Mouse (Mus musculus): ENCODE results near the gene Sec14l2. TPM values are rescaled to one million over a fixed set of nuclear protein-coding genes. Genes with fewer than 3 reads are reported as not detected.

Sec14l2 gene
- 9.1 and 11.0 TPM in 2 replicates for polyA plus RNA-seq (2015; fragmentation: Nextera tagmentation; extraction: Ambion mirVana)

DNA sequence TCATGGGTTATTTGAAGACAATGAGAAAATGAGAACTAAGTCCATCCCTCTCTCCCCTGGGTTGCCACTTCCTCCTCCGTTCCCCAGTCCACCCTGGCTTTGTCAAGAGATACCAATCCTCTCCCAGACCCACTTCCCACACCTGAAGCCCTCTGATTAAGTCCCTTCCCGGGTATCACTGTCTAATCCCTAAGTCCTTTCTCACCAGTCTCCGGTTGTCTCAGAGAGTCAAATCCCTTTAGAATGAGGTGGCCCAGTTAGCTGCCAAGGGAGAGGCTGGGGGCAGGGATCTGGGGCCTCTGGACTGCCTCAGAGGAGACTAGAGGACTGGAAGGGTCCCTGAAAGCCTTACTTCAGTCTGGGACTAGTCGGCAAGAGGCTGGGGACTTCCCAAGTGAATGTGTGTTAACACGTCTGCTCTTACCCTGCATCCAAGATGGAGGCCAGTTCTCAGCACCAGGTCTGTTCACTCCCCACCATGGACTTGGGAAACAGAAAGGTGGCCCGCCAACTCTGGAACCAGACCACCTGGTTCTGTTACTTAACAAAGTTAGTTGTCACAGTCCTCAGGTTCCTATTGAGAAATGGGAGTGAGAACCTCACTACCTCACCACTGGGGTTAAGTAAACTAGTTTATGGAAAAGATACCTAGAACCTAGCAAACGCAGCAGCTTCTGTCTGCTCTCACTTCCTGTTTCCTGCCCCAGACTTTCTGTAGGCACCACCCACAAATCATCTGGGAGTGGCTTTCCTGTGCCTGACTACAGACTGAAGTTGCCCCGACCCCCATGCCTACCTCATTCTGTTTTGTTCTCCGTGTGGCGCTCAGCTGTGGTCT, at the start of gene Sec14l2:
Sec14l2 (minus strand) TSS at position 674 of the 838 bp plus-strand sequence.
- peak within 1 kb of the TSS; percentile 31 for H3K4me2 ChIP-seq

DNA sequence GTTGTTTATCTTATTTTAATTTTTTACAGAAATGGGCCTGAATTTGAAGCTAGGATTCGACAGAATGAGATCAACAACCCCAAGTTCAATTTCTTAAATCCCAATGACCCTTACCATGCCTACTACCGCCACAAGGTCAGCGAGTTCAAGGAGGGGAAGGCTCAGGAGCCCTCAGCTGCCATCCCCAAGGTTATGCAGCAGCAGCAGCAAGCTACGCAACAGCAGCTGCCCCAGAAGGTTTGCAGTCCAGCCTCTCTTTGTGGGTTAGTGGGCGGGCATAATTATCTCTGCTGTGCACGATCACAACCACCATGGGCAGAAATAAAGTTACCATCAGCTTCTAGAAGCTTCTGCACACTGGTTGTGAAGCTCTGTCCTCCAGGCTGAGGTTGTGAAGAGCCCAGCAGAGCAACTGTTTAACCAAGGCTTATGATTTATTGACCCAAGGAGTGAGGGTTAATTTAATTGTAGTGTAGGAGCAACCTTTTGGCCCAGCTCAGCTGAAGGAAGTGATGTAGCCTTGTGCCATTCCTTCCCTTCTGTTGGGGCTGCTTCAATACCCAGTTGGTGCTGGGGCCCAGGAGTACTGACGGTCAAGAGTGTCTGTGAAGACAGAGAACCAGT, 43.4 kb upstream of the Sec14l2 start:
- Histone ChIP-seq H3K4me2 (no peak overlapping the region), H3K9ac (no peak overlapping the region), H3K36me3 (replicated peaks) (peaks cover 99% of the 10 kb centered on the region), H3K27ac (replicated peaks) (no peak overlapping the region), H3K9me3 (replicated peaks) (no peaks in the 10 kb centered on the region), H3K27me3 (no peaks in the 10 kb centered on the region), H3K4me1 (replicated peaks) (peaks cover 30% of the 10 kb centered on the region), H3K4me3 (replicated peaks) (no peak overlapping the region)
- 69% methylated on average over 7 of the region's 7 CpGs for WGBS (ENCODE audit: insufficient replicate concordance)
- no peak for ATAC-seq (ENCODE audit: insufficient read depth)

More for the DNA sequence above, at the start of gene Sec14l2:
- WGBS (ENCODE audit: insufficient replicate concordance): 38% methylated on average over 10 of the region's 10 CpGs
- Histone ChIP-seq H3K4me3 (replicated peaks) (0 out of 2 replicates have a peak within 1 kb of the TSS, but pooled peaks have one; percentile 0), H3K9me3 (replicated peaks) (no peaks in the 10 kb centered on the region), H3K27ac (replicated peaks) (peak within 1 kb of the TSS; percentile 24; the same call in 1 of the 2 replicates), H3K36me3 (replicated peaks) (no peaks in the 10 kb centered on the region), H3K27me3 (peaks cover 37% of the 10 kb centered on the region), H3K9ac (0 out of 2 replicates have a peak within 1 kb of the TSS, but pooled peaks have one; percentile 6), H3K4me1 (replicated peaks) (peaks cover 39% of the 10 kb centered on the region)
- no peak for ATAC-seq (ENCODE audit: insufficient read depth)

DNA sequence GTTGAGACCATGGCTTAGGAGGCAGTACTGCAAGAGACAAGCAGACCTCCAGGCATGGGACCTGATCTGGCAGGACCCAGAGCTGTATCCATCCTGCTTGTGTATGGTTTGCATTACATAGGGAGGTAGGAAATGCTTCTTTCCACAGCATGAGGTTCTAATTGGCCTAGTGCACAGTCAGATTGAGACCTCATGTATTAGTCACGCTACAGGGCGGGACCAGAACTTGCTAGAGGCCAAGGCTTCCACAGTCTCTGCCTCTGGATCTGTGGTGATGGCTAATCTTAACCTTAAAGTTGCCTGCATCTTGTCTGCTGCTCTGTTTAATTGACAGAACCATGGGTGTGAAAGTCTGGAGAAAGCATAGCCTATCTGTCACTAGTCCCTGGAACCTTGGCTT, 41.5 kb upstream of the Sec14l2 start:
- Histone ChIP-seq H3K4me3 (replicated peaks) (no peak overlapping the region), H3K4me2 (no peak overlapping the region), H3K36me3 (replicated peaks) (peaks cover 87% of the 10 kb centered on the region), H3K27me3 (no peaks in the 10 kb centered on the region), H3K27ac (replicated peaks) (no peak overlapping the region), H3K9me3 (replicated peaks) (no peaks in the 10 kb centered on the region), H3K9ac (no peak overlapping the region), H3K4me1 (replicated peaks) (peaks cover 44% of the 10 kb centered on the region)
- 84% methylated on average over 2 of the region's 2 CpGs for WGBS (ENCODE audit: insufficient replicate concordance)
- ATAC-seq (ENCODE audit: insufficient read depth): no peak

GRCm38 (mm10) chr11:4160758-4161480, 37.7 kb upstream of the Sec14l2 start:
- Histone ChIP-seq H3K4me3 (replicated peaks) (peak overlapping the region; percentile 92), H3K4me1 (replicated peaks) (peaks cover 45% of the 10 kb centered on the region)
- ATAC-seq (ENCODE audit: insufficient read depth): peak; percentile 17; the same call in 1 of the 2 replicates

GRCm38 (mm10) chr11:4159808-4160708, 36.8 kb upstream of the Sec14l2 start, which contains the start of the genes Ccdc157 and Sf3a1:
Ccdc157 (minus strand) TSS chr11:4160293.
Sf3a1 (plus strand) TSS chr11:4160350.
- ATAC-seq (ENCODE audit: insufficient read depth): peak; percentile 94
- H3K4me3 ChIP-seq (replicated peaks): peak within 1 kb of the TSS; percentile 92
- WGBS (ENCODE audit: insufficient replicate concordance): 1% methylated on average over 54 of the region's 54 CpGs
- no peaks in the 10 kb centered on the region for H3K27me3 ChIP-seq
- H3K36me3 ChIP-seq (replicated peaks): peaks cover 41% of the 10 kb centered on the region
- peaks cover 45% of the 10 kb centered on the region for H3K4me1 ChIP-seq (replicated peaks)
- no peaks in the 10 kb centered on the region for H3K9me3 ChIP-seq (replicated peaks)
- peak within 1 kb of the TSS; percentile 84 for H3K27ac ChIP-seq (replicated peaks)
- H3K9ac ChIP-seq: peak within 1 kb of the TSS; percentile 81
- H3K4me2 ChIP-seq: peak within 1 kb of the TSS; percentile 85

More at GRCm38 (mm10) chr11:4160758-4161480, 37.7 kb upstream of the Sec14l2 start:
- WGBS (ENCODE audit: insufficient replicate concordance): 2% methylated on average over 15 of the region's 15 CpGs
- H3K4me2 ChIP-seq: peak overlapping the region; percentile 85
- no peaks in the 10 kb centered on the region for H3K9me3 ChIP-seq (replicated peaks)
- peak overlapping the region; percentile 84 for H3K27ac ChIP-seq (replicated peaks)
- peaks cover 50% of the 10 kb centered on the region for H3K36me3 ChIP-seq (replicated peaks)
- H3K9ac ChIP-seq: peak overlapping the region; percentile 81
- H3K27me3 ChIP-seq: no peaks in the 10 kb centered on the region

- Histone ChIP-seq H3K27ac (replicated peaks) (no peak overlapping the region), H3K36me3 (replicated peaks) (peaks cover 28% of the 10 kb centered on the region), H3K4me2 (no peak overlapping the region), H3K27me3 (no peaks in the 10 kb centered on the region), H3K4me1 (replicated peaks) (peaks cover 35% of the 10 kb centered on the region), H3K9me3 (replicated peaks) (no peaks in the 10 kb centered on the region), H3K4me3 (replicated peaks) (no peak overlapping the region), H3K9ac (no peak overlapping the region)
- ATAC-seq (ENCODE audit: insufficient read depth): no peak
- 74% methylated on average over 3 of the region's 3 CpGs for WGBS (ENCODE audit: insufficient replicate concordance)
Measured at GRCm38 (mm10) chr11:4158676-4159075, 35.5 kb upstream of the Sec14l2 start.

DNA sequence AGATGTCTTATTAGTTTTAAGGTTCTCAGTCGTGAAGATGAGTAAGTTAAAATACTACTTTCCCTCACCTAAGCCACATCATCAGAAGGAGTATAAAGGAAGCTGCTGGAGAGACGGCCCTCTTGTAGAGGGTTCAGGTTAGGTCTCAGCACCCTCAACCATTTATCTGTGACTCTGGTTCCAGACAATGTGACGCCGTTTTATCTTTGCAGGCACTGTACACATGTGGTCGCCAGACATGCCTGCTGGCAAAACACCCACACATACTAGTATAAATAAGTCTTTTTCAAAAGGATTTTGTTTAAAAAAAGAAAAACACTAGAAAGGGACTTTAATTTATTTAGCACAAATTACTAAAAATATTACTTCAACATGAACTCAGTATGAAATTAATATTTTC, 32.4 kb upstream of the Sec14l2 start:
- Histone ChIP-seq H3K27me3 (no peaks in the 10 kb centered on the region), H3K4me1 (replicated peaks) (peaks cover 14% of the 10 kb centered on the region), H3K4me2 (no peak overlapping the region), H3K9ac (no peak overlapping the region), H3K9me3 (replicated peaks) (no peaks in the 10 kb centered on the region), H3K36me3 (replicated peaks) (no peaks in the 10 kb centered on the region), H3K27ac (replicated peaks) (no peak overlapping the region), H3K4me3 (replicated peaks) (no peak overlapping the region)
- ATAC-seq (ENCODE audit: insufficient read depth): no peak
- 20% methylated on average over 5 of the region's 5 CpGs for WGBS (ENCODE audit: insufficient replicate concordance)

- H3K9ac ChIP-seq: no peak overlapping the region
- no peak overlapping the region for H3K27ac ChIP-seq (replicated peaks)
- no peak for ATAC-seq (ENCODE audit: insufficient read depth)
- WGBS (ENCODE audit: insufficient replicate concordance): 69% methylated on average over 7 of the region's 7 CpGs
- no peaks in the 10 kb centered on the region for H3K36me3 ChIP-seq (replicated peaks)
- H3K4me2 ChIP-seq: no peak overlapping the region
- peaks cover 2% of the 10 kb centered on the region for H3K4me1 ChIP-seq (replicated peaks)
- no peak overlapping the region for H3K4me3 ChIP-seq (replicated peaks)
- H3K27me3 ChIP-seq: no peaks in the 10 kb centered on the region
- no peaks in the 10 kb centered on the region for H3K9me3 ChIP-seq (replicated peaks)
Measured at GRCm38 (mm10) chr11:4153694-4154093, 30.5 kb upstream of the Sec14l2 start.

DNA sequence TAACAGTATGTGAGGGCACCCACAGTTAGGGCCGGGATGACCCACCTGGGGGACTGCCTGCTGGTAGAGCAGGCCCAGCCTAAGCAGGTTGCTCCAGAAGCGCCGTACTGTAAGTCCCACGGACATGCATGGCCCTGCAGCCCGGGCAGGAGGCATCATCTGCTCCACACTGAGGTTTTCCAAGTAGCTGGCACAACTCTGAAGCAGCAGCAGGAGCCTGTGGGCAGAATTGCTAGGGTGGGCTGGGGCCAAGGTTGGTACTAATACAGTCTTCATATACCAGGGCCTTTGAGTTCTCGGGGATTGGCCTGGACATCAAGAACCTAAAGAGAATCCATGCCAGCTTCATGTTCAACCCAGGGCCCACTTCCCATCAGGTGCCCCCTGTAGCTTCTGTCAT, 26.7 kb upstream of the Sec14l2 start:
- no peak for ATAC-seq (ENCODE audit: insufficient read depth)
- Histone ChIP-seq H3K4me1 (replicated peaks) (no peaks in the 10 kb centered on the region), H3K27ac (replicated peaks) (no peak overlapping the region), H3K27me3 (no peaks in the 10 kb centered on the region), H3K4me2 (no peak overlapping the region), H3K36me3 (replicated peaks) (no peaks in the 10 kb centered on the region), H3K9ac (no peak overlapping the region), H3K9me3 (replicated peaks) (no peaks in the 10 kb centered on the region), H3K4me3 (replicated peaks) (no peak overlapping the region)
- WGBS (ENCODE audit: insufficient replicate concordance): 70% methylated on average over 6 of the region's 6 CpGs

DNA sequence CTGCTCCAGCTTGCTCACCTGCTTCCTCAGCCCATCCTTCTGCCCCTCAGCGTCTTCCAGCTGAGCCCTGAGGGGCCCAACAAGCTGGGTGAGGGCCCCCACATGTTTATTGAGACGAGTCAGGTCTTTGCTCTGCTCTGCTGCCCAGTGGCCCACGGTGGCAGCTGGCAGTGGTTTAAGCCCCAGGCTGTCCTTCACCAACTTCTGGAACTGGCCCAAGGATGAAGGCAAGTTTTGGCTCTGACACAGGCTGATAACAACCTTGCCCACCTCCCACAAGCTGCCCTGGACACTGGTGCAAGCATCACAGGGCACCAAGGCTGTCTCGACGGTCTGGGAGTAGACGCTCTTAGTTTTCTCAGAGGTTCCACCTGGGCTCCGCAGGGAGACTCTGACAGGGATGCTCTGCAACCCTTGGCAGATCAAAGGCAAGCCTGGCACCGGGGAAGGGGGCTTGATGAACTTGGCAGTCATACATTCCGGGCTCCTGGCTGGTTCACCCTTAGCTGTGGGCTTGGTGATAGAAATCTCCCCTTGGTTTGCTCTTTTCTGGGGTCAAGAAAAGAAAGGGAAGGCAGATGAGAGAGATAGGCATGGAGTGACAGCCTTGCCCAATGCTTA, 25.4 kb upstream of the Sec14l2 start:
- Histone ChIP-seq H3K36me3 (replicated peaks) (no peaks in the 10 kb centered on the region), H3K27me3 (no peaks in the 10 kb centered on the region), H3K4me2 (no peak overlapping the region), H3K4me1 (replicated peaks) (no peaks in the 10 kb centered on the region), H3K9me3 (replicated peaks) (no peaks in the 10 kb centered on the region), H3K27ac (replicated peaks) (no peak overlapping the region), H3K4me3 (replicated peaks) (no peak overlapping the region), H3K9ac (no peak overlapping the region)
- 74% methylated on average over 9 of the region's 9 CpGs for WGBS (ENCODE audit: insufficient replicate concordance)
- no peak for ATAC-seq (ENCODE audit: insufficient read depth)

Measured in liver, embryonic 15.5 days (tissue).